In genomic region chr8:110482275-110482674, GRCm38 (mm10) we compare ENCODE assay signal across 21 mouse cellular contexts.
DNase-seq lines count a peak whose midpoint lies in the region; ATAC-seq and TF ChIP-seq lines count a peak whose summit lies in the region.
"Had no signal": no experiment of that assay in that cellular context is flagged by ENCODE, and none has a peak within 500 bp of the region (broad histone marks: within the 10 kb centered on the region; RNA-seq: fewer than 3 reads in every experiment).

No protein-coding gene starts in this region.

- H3K27me3 ChIP-seq in hindbrain, embryonic 11.5 days (ENCODE audit: control insufficient read depth, insufficient read depth, low read length): no peaks in the 10 kb centered on the region
- no peaks in the 10 kb centered on the region for H3K27me3 ChIP-seq in hindbrain, embryonic 16.5 days (replicated peaks; ENCODE audit: control insufficient read depth, insufficient read depth, low read length)
- H3K27me3 ChIP-seq in embryonic facial prominence, embryonic 10.5 days (replicated peaks; ENCODE audit: low read depth, poor library complexity, severe bottlenecking): no peaks in the 10 kb centered on the region
- H3K27me3 ChIP-seq in neural tube, embryonic 11.5 days (ENCODE audit: control insufficient read depth, insufficient read depth, low read length): no peaks in the 10 kb centered on the region

- no peaks in the 10 kb centered on the region for H3K36me3 ChIP-seq in hindbrain, embryonic 11.5 days (ENCODE audit: control insufficient read depth, insufficient read depth, low read length)
- no peaks in the 10 kb centered on the region for H3K36me3 ChIP-seq in hindbrain, embryonic 16.5 days (ENCODE audit: control insufficient read depth, insufficient read depth, low read length)
- H3K36me3 ChIP-seq in embryonic facial prominence, embryonic 10.5 days (replicated peaks): no peaks in the 10 kb centered on the region
- no peaks in the 10 kb centered on the region for H3K36me3 ChIP-seq in neural tube, embryonic 11.5 days (ENCODE audit: control insufficient read depth, insufficient read depth, low read length)

- H3K9me3 ChIP-seq in hindbrain, embryonic 11.5 days (ENCODE audit: control insufficient read depth, low read length): no peaks in the 10 kb centered on the region
- H3K9me3 ChIP-seq in hindbrain, embryonic 16.5 days (ENCODE audit: control insufficient read depth, low read length): no peaks in the 10 kb centered on the region
- H3K9me3 ChIP-seq in embryonic facial prominence, embryonic 10.5 days: no peaks in the 10 kb centered on the region
- no peaks in the 10 kb centered on the region for H3K9me3 ChIP-seq in neural tube, embryonic 11.5 days (ENCODE audit: control insufficient read depth, low read length)

- no peak for TF ChIP-seq CTCF in brain, embryonic 14.5 days (IDR thresholded peaks at IDR 0.05; ENCODE audit: borderline replicate concordance, extremely low read depth, insufficient read depth, insufficient read length)

- peak; percentile 50 for DNase-seq in hindbrain, embryonic 11.5 days (ENCODE audit: low spot score)
- peak; percentile 77 for DNase-seq in brain, embryonic 14.5 days (ENCODE audit: low read depth)
- peak; percentile 50 for DNase-seq in embryonic facial prominence, embryonic 10.5 days (ENCODE audit: low spot score)
- DNase-seq in neural tube, embryonic 11.5 days (ENCODE audit: low spot score): peak; percentile 57
- no peak for DNase-seq in gastrocnemius, adult 8-10 months (ENCODE audit: low spot score in 2 of 2)
- no peak for DNase-seq in thymus, postnatal 4 days
- DNase-seq: adrenal gland, postnatal 25 days; B cell, adult 2 months; cerebellum, adult 8-10 months; heart, postnatal 14 days; kidney, adult 8-10 months; kidney, postnatal 36 days; lung, embryonic 14.5 days; right cerebral cortex, postnatal 4 days; thymus, postnatal 25 days had no signal

- H3K4me2 ChIP-seq in hindbrain, embryonic 11.5 days (replicated peaks; ENCODE audit: low read depth, low read length): no peak overlapping the region
- H3K4me2 ChIP-seq in hindbrain, embryonic 16.5 days (ENCODE audit: low read length): no peak overlapping the region
- H3K4me2 ChIP-seq in neural tube, embryonic 11.5 days (ENCODE audit: low read depth): no peak overlapping the region
- H3K4me2 ChIP-seq: heart, embryonic 11.5 days; liver, embryonic 11.5 days; lung, embryonic 14.5 days had no signal

- H3K27ac ChIP-seq in hindbrain, embryonic 11.5 days (ENCODE audit: low read depth, low read length): no peak overlapping the region
- no peak overlapping the region for H3K27ac ChIP-seq in hindbrain, embryonic 16.5 days (ENCODE audit: low read depth, low read length)
- H3K27ac ChIP-seq in embryonic facial prominence, embryonic 10.5 days (replicated peaks): no peak overlapping the region
- H3K27ac ChIP-seq in neural tube, embryonic 11.5 days (ENCODE audit: low read depth, low read length): no peak overlapping the region
- H3K27ac ChIP-seq: macrophage had no signal

- H3K4me1 ChIP-seq in hindbrain, embryonic 11.5 days (replicated peaks; ENCODE audit: control insufficient read depth, insufficient read depth, low read length): no peaks in the 10 kb centered on the region
- H3K4me1 ChIP-seq in hindbrain, embryonic 16.5 days (ENCODE audit: control insufficient read depth, insufficient read depth, low read depth, low read length): peaks cover 5% of the 10 kb centered on the region
- H3K4me1 ChIP-seq in embryonic facial prominence, embryonic 10.5 days: peaks cover 21% of the 10 kb centered on the region
- H3K4me1 ChIP-seq in neural tube, embryonic 11.5 days (ENCODE audit: control insufficient read depth, insufficient read depth, low read length): peaks cover 6% of the 10 kb centered on the region

- peak; percentile 35; the same call in 1 of the 2 replicates for ATAC-seq in hindbrain, embryonic 11.5 days (ENCODE audit: low FRiP score)
- no peak for ATAC-seq in hindbrain, embryonic 16.5 days
- ATAC-seq in neural tube, embryonic 11.5 days (ENCODE audit: insufficient read depth, low FRiP score, low TSS enrichment): no peak
- ATAC-seq: activated CD4-positive, CD25-positive, alpha-beta regulatory T cell, adult 4 months; inflammation-experienced regulatory T-cells, adult 6 months had no signal

- H3K4me3 ChIP-seq in hindbrain, embryonic 11.5 days (ENCODE audit: low read depth, low read length): no peak overlapping the region
- H3K4me3 ChIP-seq in hindbrain, embryonic 16.5 days (ENCODE audit: low read length): no peak overlapping the region
- H3K4me3 ChIP-seq in embryonic facial prominence, embryonic 10.5 days: no peak overlapping the region
- no peak overlapping the region for H3K4me3 ChIP-seq in neural tube, embryonic 11.5 days (ENCODE audit: low read depth, low read length)

- no peak for TF ChIP-seq POLR2A in brain, embryonic 14.5 days (IDR thresholded peaks at IDR 0.05; ENCODE audit: borderline replicate concordance, extremely low read depth, insufficient read depth, insufficient read length, poor library complexity, severe bottlenecking)

- 15% methylated on average over 3 of the region's 3 CpGs for WGBS in hindbrain, embryonic 11.5 days
- WGBS in hindbrain, embryonic 16.5 days: 7% methylated on average over 3 of the region's 3 CpGs
- WGBS in embryonic facial prominence, embryonic 10.5 days: 7% methylated on average over 3 of the region's 3 CpGs
- WGBS in neural tube, embryonic 11.5 days: 13% methylated on average over 3 of the region's 3 CpGs

- no peak overlapping the region for H3K9ac ChIP-seq in hindbrain, embryonic 11.5 days (ENCODE audit: low read depth, low read length)
- no peak overlapping the region for H3K9ac ChIP-seq in hindbrain, embryonic 16.5 days (ENCODE audit: low read depth, low read length)
- no peak overlapping the region for H3K9ac ChIP-seq in neural tube, embryonic 11.5 days (ENCODE audit: low read length)
- H3K9ac ChIP-seq: lung, embryonic 14.5 days had no signal

Comparison
In these comparisons a context has a peak if more than half of its experiments do, and no peak if none do; other contexts are left out.
1. DNase-seq: peak in hindbrain, embryonic 11.5 days (single experiment), brain, embryonic 14.5 days (single experiment), embryonic facial prominence, embryonic 10.5 days (single experiment) and neural tube, embryonic 11.5 days (single experiment); none in gastrocnemius, adult 8-10 months (0 of 2) and thymus, postnatal 4 days (single experiment).